In genomic region chr17:26506997-26507871, GRCm38 (mm10) we compare ENCODE assay signal across 8 mouse cellular contexts. TPM values are rescaled to one million over a fixed set of nuclear protein-coding genes. Genes with fewer than 3 reads are reported as not detected.
DNase-seq lines count a peak whose midpoint lies in the region; ATAC-seq and TF ChIP-seq lines count a peak whose summit lies in the region.

No protein-coding gene starts in this region.

- H3K4me1 ChIP-seq in hindbrain, postnatal 0 days (ENCODE audit: insufficient read depth, low read length): peaks cover 37% of the 10 kb centered on the region
- H3K4me1 ChIP-seq in midbrain, postnatal 0 days (ENCODE audit: insufficient read depth, low read length): peaks cover 19% of the 10 kb centered on the region; the same call in 1 of the 2 replicates

- 0 out of 2 replicates have a peak, but pooled peaks cover 3% of the 10 kb centered on the region for H3K36me3 ChIP-seq in hindbrain, postnatal 0 days (ENCODE audit: insufficient read depth, low read length)
- H3K36me3 ChIP-seq in midbrain, postnatal 0 days (ENCODE audit: insufficient read depth, low read length): 0 out of 2 replicates have a peak, but pooled peaks cover 3% of the 10 kb centered on the region

- DNase-seq in layer of hippocampus, adult 9-11 months: peak; percentile 35
- no peak for DNase-seq in layer of hippocampus, postnatal 25 days (ENCODE audit: extremely low spot score in 1 of 2, low spot score in 1 of 2)
- peak; percentile 85 for DNase-seq in cerebellum, adult 9-10 months
- peak; percentile 25 to 41 for DNase-seq in frontal cortex, postnatal 10 days (ENCODE audit: low spot score in 2 of 2)
- peak; percentile 71 for DNase-seq in hindbrain, postnatal 0 days (ENCODE audit: low spot score)
- DNase-seq in liver: peak; percentile 58
- peak; percentile 70 for DNase-seq in midbrain, postnatal 0 days (ENCODE audit: low spot score)
- DNase-seq in thymus, postnatal 0 days (ENCODE audit: low spot score): peak; percentile 80

- peak overlapping the region; percentile 64 for H3K4me3 ChIP-seq in hindbrain, postnatal 0 days (ENCODE audit: low read length)
- H3K4me3 ChIP-seq in midbrain, postnatal 0 days (ENCODE audit: low read depth, low read length): peak overlapping the region; percentile 84

- H3K9ac ChIP-seq in hindbrain, postnatal 0 days (replicated peaks; ENCODE audit: low read length): peak overlapping the region; percentile 91
- peak overlapping the region; percentile 93 for H3K9ac ChIP-seq in midbrain, postnatal 0 days (replicated peaks; ENCODE audit: low read length, poor library complexity, severe bottlenecking)

- peak; percentile 25; the same call in 1 of the 2 replicates for ATAC-seq in hindbrain, postnatal 0 days
- no peak for ATAC-seq in midbrain, postnatal 0 days (ENCODE audit: low FRiP score)

- no peak for TF ChIP-seq CTCF in hindbrain, postnatal 0 days (IDR thresholded peaks at IDR 0.05; ENCODE audit: low read depth)
- TF ChIP-seq CTCF in midbrain, postnatal 0 days (IDR thresholded peaks at IDR 0.05): no peak

- H3K27me3 ChIP-seq in hindbrain, postnatal 0 days (ENCODE audit: insufficient read depth, low read length): no peaks in the 10 kb centered on the region
- no peaks in the 10 kb centered on the region for H3K27me3 ChIP-seq in midbrain, postnatal 0 days (ENCODE audit: insufficient read depth, low read length)

- H3K9me3 ChIP-seq in hindbrain, postnatal 0 days (ENCODE audit: low read length): no peaks in the 10 kb centered on the region
- no peaks in the 10 kb centered on the region for H3K9me3 ChIP-seq in midbrain, postnatal 0 days (ENCODE audit: low read length)

- WGBS in hindbrain, postnatal 0 days: 10% methylated on average over 24 of the region's 24 CpGs
- WGBS in midbrain, postnatal 0 days: 13% methylated on average over 24 of the region's 24 CpGs

- H3K27ac ChIP-seq in hindbrain, postnatal 0 days: peak overlapping the region; percentile 98
- peak overlapping the region; percentile 94 for H3K27ac ChIP-seq in midbrain, postnatal 0 days (ENCODE audit: low read depth, low read length)

- H3K4me2 ChIP-seq in hindbrain, postnatal 0 days (ENCODE audit: low read depth, low read length): peak overlapping the region; percentile 86
- H3K4me2 ChIP-seq in midbrain, postnatal 0 days (ENCODE audit: low read depth, low read length, poor library complexity, severe bottlenecking): peak overlapping the region; percentile 79

RNA-seq across cellular contexts. Expression of gene Ergic1, which starts 54.1 kb away (rescaled TPM):
- 100 to 1,000 TPM; 114 to 118 TPM for total RNA-seq in layer of hippocampus, postnatal 25 days (2021)
- total RNA-seq in hindbrain, postnatal 0 days (2014; rRNA removed): 235 and 250 TPM in 2 replicates
- 81.2 and 93.5 TPM in 2 replicates for polyA plus RNA-seq in hindbrain, postnatal 0 days (2015; fragmentation: Nextera tagmentation; extraction: Ambion mirVana)
- 202 and 216 TPM in 2 replicates for total RNA-seq in midbrain, postnatal 0 days (2014; rRNA removed)
- polyA plus RNA-seq in midbrain, postnatal 0 days (2015; fragmentation: Nextera tagmentation; extraction: Ambion mirVana): 99.6 and 103 TPM in 2 replicates
- 64.6 and 70.2 TPM in 2 replicates for polyA plus RNA-seq in thymus, postnatal 0 days (2015; fragmentation: Nextera tagmentation; extraction: Ambion mirVana)

RNA-seq across cellular contexts. Expression of gene Dusp1, which starts 54.7 kb away (rescaled TPM):
- 10 to 100 TPM; 14.7 to 18.3 TPM for total RNA-seq in layer of hippocampus, postnatal 25 days (2021)
- 50.5 and 51.4 TPM in 2 replicates for total RNA-seq in hindbrain, postnatal 0 days (2014; rRNA removed)
- polyA plus RNA-seq in hindbrain, postnatal 0 days (2015; fragmentation: Nextera tagmentation; extraction: Ambion mirVana): 25.3 and 27.0 TPM in 2 replicates
- total RNA-seq in midbrain, postnatal 0 days (2014; rRNA removed): 42.0 and 46.8 TPM in 2 replicates
- polyA plus RNA-seq in midbrain, postnatal 0 days (2015; fragmentation: Nextera tagmentation; extraction: Ambion mirVana): 25.5 and 26.0 TPM in 2 replicates
- 22.4 and 26.4 TPM in 2 replicates for polyA plus RNA-seq in thymus, postnatal 0 days (2015; fragmentation: Nextera tagmentation; extraction: Ambion mirVana)

Comparison
In these comparisons a context has a peak if more than half of its experiments do, and no peak if none do; other contexts are left out.
1. DNase-seq: peak in layer of hippocampus, adult 9-11 months (single experiment), cerebellum, adult 9-10 months (single experiment), frontal cortex, postnatal 10 days (2 of 2), hindbrain, postnatal 0 days (single experiment), liver (single experiment), midbrain, postnatal 0 days (single experiment) and thymus, postnatal 0 days (single experiment); none in layer of hippocampus, postnatal 25 days (0 of 2).